Mouse (Mus musculus): ENCODE data around the gene Lrba. TPM values are rescaled to one million over a fixed set of nuclear protein-coding genes. Genes with fewer than 3 reads are reported as not detected.
A peak's percentile ranks its signal among the peaks of the same experiment; 100 is the strongest.

The Lrba gene
- total RNA-seq, 2 experiments from 2014 or later: 17.6 to 20.4 TPM

GRCm38 (mm10) chr3:86759383-86759782, 534.9 kb downstream of the Lrba start:
- no peak for DNase-seq

- DNase-seq: no peak
Measured at GRCm38 (mm10) chr3:86759834-86760233, 535.4 kb downstream of the Lrba start.

- no peak for DNase-seq
Measured at GRCm38 (mm10) chr3:86760474-86760873, 536.0 kb downstream of the Lrba start.

- DNase-seq: no peak
Measured at GRCm38 (mm10) chr3:86761095-86762035, 536.9 kb downstream of the Lrba start.

- no peak for DNase-seq
Measured at GRCm38 (mm10) chr3:86762036-86762415, 537.5 kb downstream of the Lrba start.

- no peak for DNase-seq
Measured at GRCm38 (mm10) chr3:86762456-86762855, 538.0 kb downstream of the Lrba start.

GRCm38 (mm10) chr3:86768553-86768952, 544.1 kb downstream of the Lrba start:
- DNase-seq: no peak

GRCm38 (mm10) chr3:86768969-86769368, 544.5 kb downstream of the Lrba start:
- no peak for DNase-seq

GRCm38 (mm10) chr3:86774566-86775443, 550.3 kb downstream of the Lrba start:
- DNase-seq: no peak

GRCm38 (mm10) chr3:86775444-86775828, 551.0 kb downstream of the Lrba start:
- DNase-seq: no peak

- no peak for DNase-seq
Measured at GRCm38 (mm10) chr3:86779704-86780103, 555.2 kb downstream of the Lrba start.

- DNase-seq: no peak
Measured at GRCm38 (mm10) chr3:86784051-86784450, 559.6 kb downstream of the Lrba start.

- DNase-seq: no peak
Measured at GRCm38 (mm10) chr3:86784930-86785329, 560.5 kb downstream of the Lrba start.

- no peak for DNase-seq
Measured at GRCm38 (mm10) chr3:86786280-86786679, 561.8 kb downstream of the Lrba start.

- peak; percentile 82 for DNase-seq
Measured at GRCm38 (mm10) chr3:86786845-86787351, 562.4 kb downstream of the Lrba start.

GRCm38 (mm10) chr3:86787423-86788123, 563.1 kb downstream of the Lrba start:
- DNase-seq: no peak

GRCm38 (mm10) chr3:86788711-86789110, 564.2 kb downstream of the Lrba start:
- no peak for DNase-seq

GRCm38 (mm10) chr3:86789752-86790151, 565.3 kb downstream of the Lrba start:
- DNase-seq: no peak

- DNase-seq: no peak
Measured at GRCm38 (mm10) chr3:86793264-86793663, 568.8 kb downstream of the Lrba start.

- DNase-seq: peak; percentile 35
Measured at GRCm38 (mm10) chr3:86793720-86794191, 569.3 kb downstream of the Lrba start.

- no peak for DNase-seq
Measured at GRCm38 (mm10) chr3:86796716-86797115, 572.2 kb downstream of the Lrba start.

All from gastrocnemius, postnatal 25 days (tissue).